In the genomic region with DNA sequence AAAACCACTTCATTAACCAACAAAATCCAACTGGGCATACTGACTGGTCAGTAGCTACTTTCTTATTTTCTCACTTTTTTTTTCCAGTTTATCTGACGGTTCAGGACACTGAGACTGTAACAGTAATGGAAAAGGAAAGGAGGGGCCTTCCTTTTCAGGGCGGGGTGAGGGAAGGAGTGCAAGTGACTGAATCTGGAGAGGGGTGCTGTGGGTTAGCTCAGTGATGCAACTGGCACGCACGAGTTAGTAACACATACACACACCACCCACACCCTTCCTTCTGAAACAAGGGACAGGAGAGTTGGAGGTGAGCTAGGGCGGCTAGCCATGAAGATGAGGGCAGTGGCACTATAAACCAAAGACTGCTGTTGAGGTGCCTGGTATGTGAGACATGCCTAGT, we compare ENCODE assay signal across 29 mouse cellular contexts. TPM values are rescaled to one million over a fixed set of nuclear protein-coding genes. Genes with fewer than 3 reads are reported as not detected.
A peak's percentile ranks its signal among the peaks of the same experiment; 100 is the strongest.
DNase-seq lines count a peak whose midpoint lies in the region; ATAC-seq and TF ChIP-seq lines count a peak whose summit lies in the region.
"Had no signal": no experiment of that assay in that cellular context is flagged by ENCODE, and none has a peak within 500 bp of the region (broad histone marks: within the 10 kb centered on the region; RNA-seq: fewer than 3 reads in every experiment).

No protein-coding gene starts in this region.

- no peak for TF ChIP-seq RAD21 in CH12.LX (IDR thresholded peaks at IDR 0.05; ENCODE audit: low read depth, low read length)

- dilution Hi-C loops in CH12.LX (cut with MboI; ENCODE audit: extremely low pct_ligation_motif_present, extremely low pct_unique_long_range_greater_than_20kb, low sequenced_read_pairs) = no loop called here

- no peaks in the 10 kb centered on the region for H3K9me3 ChIP-seq in heart, embryonic 12.5 days (replicated peaks)
- no peaks in the 10 kb centered on the region for H3K9me3 ChIP-seq in CH12.LX (replicated peaks; ENCODE audit: low read length)
- H3K9me3 ChIP-seq in megakaryocyte, embryonic 14.5 days = no peaks in the 10 kb centered on the region
- H3K9me3 ChIP-seq: forebrain, embryonic 15.5 days; limb, embryonic 15.5 days; liver, embryonic 15.5 days; neural tube, embryonic 12.5 days had no signal

- H3K4me2 ChIP-seq in heart, embryonic 12.5 days = no peak overlapping the region
- peak overlapping the region; percentile 59 for H3K4me2 ChIP-seq in CH12.LX (ENCODE audit: insufficient read depth, low read depth, poor library complexity, severe bottlenecking)
- H3K4me2 ChIP-seq: forebrain, embryonic 15.5 days; limb, embryonic 15.5 days; liver, embryonic 15.5 days; neural tube, embryonic 12.5 days had no signal

- DNase-seq in heart, adult 9 months (ENCODE audit: low spot score in 2 of 2) = no peak
- no peak for DNase-seq in CH12.LX (ENCODE audit: extremely low read depth)
- no peak for DNase-seq in layer of hippocampus, adult 18-20 months (ENCODE audit: low spot score in 2 of 2)
- DNase-seq in layer of hippocampus, postnatal 25 days (ENCODE audit: extremely low spot score in 1 of 2, low spot score in 1 of 2) = no peak
- no peak for DNase-seq in kidney, postnatal 4 days
- DNase-seq: adrenal gland, postnatal 10 days; cerebellum, adult 11 months; cerebellum, postnatal 25 days; embryo, embryonic 11 days; gastrocnemius, postnatal 36 days; kidney, adult 11 months; spleen, adult 18-20 months; thymus, postnatal 25 days had no signal

- in situ Hi-C loops in CH12.LX (cut with MboI; ENCODE audit: low pct_ligation_motif_present, low pct_unique_long_range_greater_than_20kb, low sequenced_read_pairs) = no loop called here

- 59% methylated on average over 5 of the region's 5 CpGs for WGBS in heart, embryonic 12.5 days

- TF ChIP-seq POLR2A in CH12.LX (IDR thresholded peaks at IDR 0.05; ENCODE audit: low read depth, low read length) = no peak

- no peak overlapping the region for H3K9ac ChIP-seq in heart, embryonic 12.5 days
- peak overlapping the region; percentile 60; the same call in 1 of the 2 replicates for H3K9ac ChIP-seq in CH12.LX (ENCODE audit: insufficient read depth, low read depth)
- H3K9ac ChIP-seq: forebrain, embryonic 15.5 days; limb, embryonic 15.5 days; liver, embryonic 15.5 days; neural tube, embryonic 12.5 days had no signal

- peaks cover 5% of the 10 kb centered on the region; the same call in 1 of the 2 replicates for H3K36me3 ChIP-seq in heart, embryonic 12.5 days
- H3K36me3 ChIP-seq in CH12.LX (replicated peaks in 1 of 2; ENCODE audit: control insufficient read depth in 1 of 2, insufficient read depth in 1 of 2, low read length in 1 of 2) = peaks cover 0 to 4% of the 10 kb centered on the region in 2 experiments
- H3K36me3 ChIP-seq in megakaryocyte, embryonic 14.5 days (replicated peaks; ENCODE audit: low read length) = peaks cover 3% of the 10 kb centered on the region
- H3K36me3 ChIP-seq: liver, embryonic 15.5 days had no signal

- H3K27ac ChIP-seq in heart, embryonic 12.5 days (ENCODE audit: poor library complexity, severe bottlenecking) = no peak overlapping the region
- peak overlapping the region; percentile 41; the same call in 1 of the 2 replicates for H3K27ac ChIP-seq in CH12.LX (ENCODE audit: insufficient read depth, low read depth)
- H3K27ac ChIP-seq in brown adipose tissue, adult 24 weeks (replicated peaks; ENCODE audit: low read depth, low read length) = peak overlapping the region; percentile 86
- H3K27ac ChIP-seq: forebrain, embryonic 15.5 days; kidney, postnatal 0 days; limb, embryonic 15.5 days; liver, embryonic 15.5 days; neural tube, embryonic 12.5 days had no signal

- no peak overlapping the region for H3K4me3 ChIP-seq in heart, embryonic 12.5 days
- H3K4me3 ChIP-seq in CH12.LX (replicated peaks in 1 of 3; ENCODE audit: low read depth in 2 of 3, low read length in 2 of 3, poor library complexity in 1 of 3) = peak overlapping the region in 1 of 3 experiments; percentile 34
- H3K4me3 ChIP-seq in brown adipose tissue, adult 24 weeks (ENCODE audit: insufficient read depth, low read depth, low read length) = peak overlapping the region; percentile 32; the same call in 1 of the 2 replicates
- H3K4me3 ChIP-seq in megakaryocyte, embryonic 14.5 days (replicated peaks) = peak overlapping the region; percentile 57
- H3K4me3 ChIP-seq: forebrain, embryonic 15.5 days; limb, embryonic 15.5 days; liver, embryonic 15.5 days; neural tube, embryonic 12.5 days had no signal

- TF ChIP-seq EP300 in CH12.LX (IDR thresholded peaks at IDR 0.05; ENCODE audit: low read length) = no peak

- peak; percentile 36; the same call in 1 of the 2 replicates for ATAC-seq in heart, embryonic 12.5 days (ENCODE audit: insufficient number of reproducible peaks, low FRiP score)
- ATAC-seq: forebrain, embryonic 15.5 days; Patski had no signal

- H3K4me1 ChIP-seq in heart, embryonic 12.5 days (replicated peaks) = no peaks in the 10 kb centered on the region
- H3K4me1 ChIP-seq in CH12.LX (ENCODE audit: control insufficient read depth in 1 of 2, insufficient read depth in 2 of 2) = peaks cover 12 to 18% of the 10 kb centered on the region in 2 experiments; a peak in 3 of 4 replicates
- peaks cover 9% of the 10 kb centered on the region; the same call in 1 of the 2 replicates for H3K4me1 ChIP-seq in brown adipose tissue, adult 24 weeks (ENCODE audit: control insufficient read depth, insufficient read depth, insufficient read length, low read length)
- H3K4me1 ChIP-seq in megakaryocyte, embryonic 14.5 days = peaks cover 9% of the 10 kb centered on the region
- H3K4me1 ChIP-seq: forebrain, embryonic 15.5 days; limb, embryonic 15.5 days; liver, embryonic 15.5 days; neural tube, embryonic 12.5 days had no signal

- no peak for TF ChIP-seq CTCF in CH12.LX (conservative IDR thresholded peaks at IDR 0.05 in 1 of 2, IDR thresholded peaks at IDR 0.05 in 1 of 2; ENCODE audit: low read depth in 2 of 2, low read length in 2 of 2)

- no peaks in the 10 kb centered on the region for H3K27me3 ChIP-seq in heart, embryonic 12.5 days (replicated peaks)
- H3K27me3 ChIP-seq in CH12.LX (replicated peaks) = no peaks in the 10 kb centered on the region
- H3K27me3 ChIP-seq in megakaryocyte, embryonic 14.5 days (replicated peaks) = peaks cover 6% of the 10 kb centered on the region
- H3K27me3 ChIP-seq: forebrain, embryonic 15.5 days; limb, embryonic 15.5 days; liver, embryonic 15.5 days; neural tube, embryonic 12.5 days; Patski had no signal

- no peaks in the 10 kb centered on the region for H3K79me2 ChIP-seq in CH12.LX (replicated peaks; ENCODE audit: control insufficient read depth, extremely low read depth, insufficient read depth, poor library complexity, severe bottlenecking)

TF ChIP-seq in CH12.LX, 34 proteins besides CTCF, POLR2A, EP300 and RAD21:
- no peak for TF ChIP-seq ETS1 (conservative IDR thresholded peaks at IDR 0.05; ENCODE audit: low read depth, low read length)
- peak; percentile 36; the same call in 1 of the 2 replicates for TF ChIP-seq BHLHE40 (IDR thresholded peaks at IDR 0.05; ENCODE audit: low read depth, low read length)

RNA-seq across cellular contexts. Expression of a gene that starts 1.3 kb away (rescaled TPM):
- not detected in 2 replicates for polyA plus RNA-seq in heart, embryonic 12.5 days (2016; fragmentation: Nextera tagmentation; extraction: Ambion mirVana)
- not detected in 2 replicates for total RNA-seq in CH12.LX (2012; rRNA removed)
- not detected in 2 replicates for total RNA-seq in CH12.LX (2014; rRNA removed)
- polyA plus RNA-seq in CH12.LX (2012; ENCODE audit: insufficient read length, low read depth) = not detected in 2 replicates
- 0.79 TPM in 1 of 2 replicates, not detected in the other for polyA plus RNA-seq in brown adipose tissue, adult 24 weeks (2012; ENCODE audit: insufficient read depth, insufficient read length, missing spikeins)
- not detected in 2 replicates for polyA plus RNA-seq in megakaryocyte, embryonic 14.5 days (2012; ENCODE audit: insufficient read depth, low replicate concordance)
- total RNA-seq in layer of hippocampus, adult 18-20 months (2021) = not detected
- total RNA-seq in layer of hippocampus, postnatal 25 days (2021) = not detected
- total RNA-seq: layer of hippocampus, adult 8-10 months; left cerebral cortex, adult 18-20 months; left cerebral cortex, postnatal 36 days; megakaryocyte-erythroid progenitor cell, adult 5-6 weeks; midbrain, postnatal 0 days had no signal
- polyA plus RNA-seq: brain, embryonic 14.5 days; forebrain, embryonic 15.5 days; hindbrain, embryonic 11.5 days; kidney, postnatal 0 days; midbrain, postnatal 0 days; neural tube, embryonic 12.5 days had no signal

RNA-seq across cellular contexts. Expression of a gene that starts 21.7 kb away (rescaled TPM):
- 74.6 and 75.8 TPM in 2 replicates for polyA plus RNA-seq in heart, embryonic 12.5 days (2016; fragmentation: Nextera tagmentation; extraction: Ambion mirVana)
- 101 and 116 TPM in 2 replicates for total RNA-seq in CH12.LX (2012; rRNA removed)
- total RNA-seq in CH12.LX (2014; rRNA removed) = 166 and 205 TPM in 2 replicates
- polyA plus RNA-seq in CH12.LX (2012; ENCODE audit: insufficient read length, low read depth) = 209 and 247 TPM in 2 replicates
- 73.4 and 78.8 TPM in 2 replicates for polyA plus RNA-seq in brown adipose tissue, adult 24 weeks (2012; ENCODE audit: insufficient read depth, insufficient read length, missing spikeins)
- 30.1 and 165 TPM in 2 replicates for polyA plus RNA-seq in megakaryocyte, embryonic 14.5 days (2012; ENCODE audit: insufficient read depth, low replicate concordance)
- total RNA-seq in layer of hippocampus, adult 18-20 months (2021) = 10 to 100 TPM; 55.9 to 56.3 TPM
- 10 to 100 TPM; 53.5 to 64.1 TPM for total RNA-seq in layer of hippocampus, postnatal 25 days (2021)
